Mouse (Mus musculus) ES-E14 (cell line): ENCODE data around the gene Grtp1. TPM values are rescaled to one million over a fixed set of nuclear protein-coding genes. Genes with fewer than 3 reads are reported as not detected.
A peak's percentile ranks its signal among the peaks of the same experiment; 100 is the strongest.
"Not testable (repeated sequence)": the region's sequence is repeated elsewhere in the genome, so short reads cannot be mapped to it uniquely, and the experiment has no call there.

Experiments
- DNase-seq: peaks from one replicate; pipeline ENCODE4 v3.0.0-alpha.2; 2013; ENCODE audit warnings: low read depth, low spot score
- H3K27ac ChIP-seq: 2 replicates; pipeline ENCODE4 v1.5.1; 2012; ENCODE audit warnings: low read depth, mild to moderate bottlenecking, low read length, moderate library complexity, mixed read lengths; ENCODE audit not compliant: poor library complexity, insufficient read depth, severe bottlenecking
- H3K36me3 ChIP-seq: 2 replicates; pipeline ENCODE4 v1.6.1; 2012; ENCODE audit warnings: mild to moderate bottlenecking, low read length, moderate library complexity, mixed read lengths; ENCODE audit not compliant: control insufficient read depth, poor library complexity, insufficient read depth, severe bottlenecking
- H3K4me1 ChIP-seq, 2 experiments: fragments of 150-350 bp in 1 of 2; sonication (generic) in 1 of 2; 2 replicates each; pipeline ENCODE4 v1.6.1; 2012; ENCODE audit warnings: low read length in 2 of 2, mild to moderate bottlenecking in 1 of 2, mixed read lengths in 1 of 2; ENCODE audit not compliant: control insufficient read depth in 2 of 2, insufficient read depth in 2 of 2, poor library complexity in 1 of 2
- H3K4me3 ChIP-seq, 2 experiments: fragments of 150-350 bp in 1 of 2; sonication (generic) in 1 of 2; 2 replicates each; pipeline ENCODE4 v1.5.1; 2012; ENCODE audit warnings: low read length in 2 of 2, low read depth in 1 of 2, mild to moderate bottlenecking in 1 of 2, mixed read lengths in 1 of 2; ENCODE audit not compliant: insufficient read depth in 1 of 2, poor library complexity in 1 of 2, severe bottlenecking in 1 of 2
- H3K9ac ChIP-seq: 2 replicates; pipeline ENCODE4 v1.6.1; 2012; ENCODE audit warnings: low read depth, mild to moderate bottlenecking, low read length, mixed read lengths; ENCODE audit not compliant: poor library complexity, insufficient read depth, severe bottlenecking
- H3K9me3 ChIP-seq: fragments of 150-350 bp; sonication (generic); 2 replicates; pipeline ENCODE4 v1.6.1; 2012; ENCODE audit warnings: low read depth, mild to moderate bottlenecking, low read length; ENCODE audit not compliant: control insufficient read depth, insufficient read depth
- CHD2 ChIP-seq: IDR thresholded peaks from 2 replicates; pipeline ENCODE4 v1.6.1; 2014; ENCODE audit warnings: mild to moderate bottlenecking, low read depth, low read length, inconsistent platforms
- HCFC1 ChIP-seq: IDR thresholded peaks from 2 replicates; pipeline ENCODE4 v1.6.1; 2012; ENCODE audit warnings: low read length, inconsistent platforms, borderline replicate concordance; ENCODE audit not compliant: insufficient read depth
- MAFK ChIP-seq: IDR thresholded peaks from 2 replicates; pipeline ENCODE4 v1.6.1; 2014; ENCODE audit warnings: mild to moderate bottlenecking, low read depth, low read length, inconsistent platforms; ENCODE audit not compliant: insufficient read depth
- ZC3H11A ChIP-seq: IDR thresholded peaks from 2 replicates; pipeline ENCODE4 v1.6.1; 2012; ENCODE audit warnings: low read depth, mild to moderate bottlenecking, inconsistent platforms, low read length, borderline replicate concordance
- ZNF384 ChIP-seq: IDR thresholded peaks from 2 replicates; pipeline ENCODE4 v1.6.1; 2012; ENCODE audit warnings: low read depth, low read length, inconsistent platforms
- in situ Hi-C, 2 experiments: fragments of 600-800 bp; cut with MboI; formaldehyde crosslinking; loops; one replicate each; pipeline ENCODE4 v1.15.1; 2025; ENCODE audit warnings: low sequenced_read_pairs in 2 of 2, inconsistent platforms in 1 of 2; ENCODE audit not compliant: unreplicated experiment in 2 of 2
- total RNA-seq: library from RNA; depleted of rRNA; stranded (reverse); fragments of 300-350 nt; gene quantifications from 2 replicates; pipeline ENCODE4 v1.2.3, GENCODE M21; 2012; rRNA removed

Gene Grtp1
- total RNA-seq, 1 experiment: 36.3 TPM

GRCm38 (mm10) chr8:13141681-13142080 is 58.7 kb downstream of the Grtp1 start:
- no peak overlapping the region for H3K4me3 ChIP-seq
- no peak overlapping the region for H3K9ac ChIP-seq
- H3K9me3 ChIP-seq: no peaks in the 10 kb centered on the region
- H3K36me3 ChIP-seq: peaks cover 44% of the 10 kb centered on the region; the same call in 1 of the 2 replicates
- in situ Hi-C loops: no loop called here
- H3K27ac ChIP-seq: no peak overlapping the region
- no peak for DNase-seq
- TF ChIP-seq CHD2 (no peak), HCFC1 (no peak), ZNF384 (no peak), ZC3H11A (no peak), MAFK (no peak)
- H3K4me1 ChIP-seq: peaks cover 2 to 6% of the 10 kb centered on the region in 2 experiments; a peak in 2 of 4 replicates

GRCm38 (mm10) chr8:13139641-13140182 is 60.7 kb downstream of the Grtp1 start:
- in situ Hi-C loops: no loop called here
- no peak overlapping the region for H3K4me3 ChIP-seq
- no peak for TF ChIP-seq HCFC1
- peaks cover 2 to 6% of the 10 kb centered on the region in 2 experiments; a peak in 2 of 4 replicates for H3K4me1 ChIP-seq
- peak overlapping the region; percentile 83 for H3K27ac ChIP-seq
- no peaks in the 10 kb centered on the region for H3K9me3 ChIP-seq
- no peak for DNase-seq
- H3K36me3 ChIP-seq: peaks cover 41% of the 10 kb centered on the region; the same call in 1 of the 2 replicates
- peak overlapping the region; percentile 34; the same call in 1 of the 2 replicates for H3K9ac ChIP-seq

GRCm38 (mm10) chr8:13132220-13132619 is 68.2 kb downstream of the Grtp1 start:
- H3K9ac ChIP-seq, H3K4me1 ChIP-seq, H3K4me3 ChIP-seq, H3K9me3 ChIP-seq, H3K27ac ChIP-seq, in situ Hi-C loops: not testable (repeated sequence)
- peak; percentile 34; the same call in 1 of the 2 replicates for TF ChIP-seq ZC3H11A
- H3K36me3 ChIP-seq: peaks cover 27% of the 10 kb centered on the region; the same call in 1 of the 2 replicates
- peak; percentile 69 for DNase-seq

GRCm38 (mm10) chr8:13124897-13125296 is 75.5 kb downstream of the Grtp1 start:
- Histone ChIP-seq H3K4me1 (no peaks in the 10 kb centered on the region; a peak in 1 of 4 replicates), H3K4me3 (no peak overlapping the region), H3K27ac (no peak overlapping the region), H3K36me3 (peaks cover 18% of the 10 kb centered on the region), H3K9ac (no peak overlapping the region), H3K9me3 (no peaks in the 10 kb centered on the region)
- in situ Hi-C loops: no loop called here
- TF ChIP-seq ZNF384: no peak
- no peak for DNase-seq

- Histone ChIP-seq H3K4me1 (no peaks in the 10 kb centered on the region; a peak in 1 of 4 replicates), H3K9me3 (no peaks in the 10 kb centered on the region), H3K27ac (no peak overlapping the region; the same call in 1 of the 2 replicates), H3K36me3 (peaks cover 13% of the 10 kb centered on the region), H3K4me3 (no peak overlapping the region), H3K9ac (no peak overlapping the region)
- in situ Hi-C loops: no loop called here
- DNase-seq: no peak
- no peak for TF ChIP-seq MAFK
- no peak for TF ChIP-seq ZNF384
- no peak for TF ChIP-seq HCFC1
- TF ChIP-seq ZC3H11A: no peak
- no peak for TF ChIP-seq CHD2
Measured at GRCm38 (mm10) chr8:13122887-13123421, 77.5 kb downstream of the Grtp1 start.

Other genes with a start within 250 kb of the Grtp1 start
- gene F7, start 174.6 kb downstream of the Grtp1 start, total RNA-seq: 0.09 and 0.16 TPM in 2 replicates
- not detected in 2 replicates for gene F10, start 163.3 kb downstream of the Grtp1 start, total RNA-seq
- gene Proz, start 139.7 kb downstream of the Grtp1 start, total RNA-seq: 0.21 and 0.22 TPM in 2 replicates
- 35.2 and 42.5 TPM in 2 replicates for gene Pcid2, start 95.2 kb downstream of the Grtp1 start, total RNA-seq
- 35.7 and 42.7 TPM in 2 replicates for gene Cul4a, start 95.0 kb downstream of the Grtp1 start, total RNA-seq
- gene Lamp1, start 41.5 kb downstream of the Grtp1 start, total RNA-seq: 559 and 680 TPM in 2 replicates
- gene Adprhl1, start 53.5 kb upstream of the Grtp1 start, total RNA-seq: 0.31 and 0.32 TPM in 2 replicates
- 10.6 and 12.3 TPM in 2 replicates for gene Dcun1d2, start 87.5 kb upstream of the Grtp1 start, total RNA-seq
- 20.3 and 27.0 TPM in 2 replicates for gene Tmco3, start 87.6 kb upstream of the Grtp1 start, total RNA-seq
- gene Tfdp1, start 138.1 kb upstream of the Grtp1 start, total RNA-seq: 97.9 and 110 TPM in 2 replicates
- not detected in 2 replicates for gene Atp4b, start 196.2 kb upstream of the Grtp1 start, total RNA-seq
- 0.04 and 0.05 TPM in 2 replicates for gene Grk1, start 204.5 kb upstream of the Grtp1 start, total RNA-seq
- 0.18 and 0.26 TPM in 2 replicates for gene Tmem255b, start 234.6 kb upstream of the Grtp1 start, total RNA-seq